Mouse (Mus musculus) G1E (cell line): Measurements from ENCODE around the gene Zhx3.

Experiments used
- CTCF ChIP-seq: IDR thresholded peaks from 2 replicates; pipeline ENCODE4 v1.5.1; 2012; ENCODE audit warnings: low read depth, low read length, inconsistent platforms, mixed read lengths
- GATA1 ChIP-seq: IDR thresholded peaks from 2 replicates; pipeline ENCODE4 v1.6.1; 2012; ENCODE audit warnings: borderline replicate concordance, low read length, inconsistent platforms, mixed read lengths
- GATA2 ChIP-seq: IDR thresholded peaks from 2 replicates; pipeline ENCODE4 v1.6.1; 2012; ENCODE audit warnings: low read depth, low read length, inconsistent platforms, borderline replicate concordance
- POLR2AphosphoS5 ChIP-seq: IDR thresholded peaks from 2 replicates; pipeline ENCODE4 v1.6.1; 2012; ENCODE audit warnings: low read depth, low read length, inconsistent platforms; ENCODE audit not compliant: insufficient replicate concordance
- TAL1 ChIP-seq: conservative IDR thresholded peaks from 2 replicates; pipeline ENCODE4 v1.6.1; 2012; ENCODE audit warnings: low read depth, low read length, inconsistent platforms, mixed read lengths

DNA sequence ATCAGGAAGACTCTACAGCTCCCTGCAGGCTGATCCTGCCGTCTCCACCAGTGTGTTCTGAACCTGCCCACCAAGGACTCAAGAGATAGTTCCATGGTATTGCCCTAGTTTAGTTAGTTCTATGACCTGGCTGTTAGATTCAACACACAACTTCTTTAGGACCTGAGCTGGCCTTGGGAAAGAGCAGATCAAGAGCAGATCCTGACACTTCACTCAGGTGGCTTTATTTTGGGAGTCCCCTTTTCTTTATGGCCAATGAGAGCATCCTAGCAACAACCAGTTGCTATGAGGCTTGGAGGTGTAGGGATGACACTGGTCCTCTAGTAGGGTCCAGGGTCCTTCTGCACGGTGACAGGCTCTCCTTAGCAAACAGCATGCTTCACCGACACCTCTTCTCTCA is 107.7 kb downstream of the Zhx3 start:
- no peak for TF ChIP-seq CTCF
- no peak for TF ChIP-seq POLR2AphosphoS5
- no peak for TF ChIP-seq TAL1
- no peak for TF ChIP-seq GATA1
- TF ChIP-seq GATA2: no peak
